Mouse (Mus musculus): ENCODE measurements at regions not wholly inside any gene's neighbourhood (a gene's known extent, or its start where the extent isn't known, plus 50 kb on each side); places are given as distances from the start of the nearest gene placed in this dataset.

GRCm38 (mm10) chr10:110857320-110858097, 62.1 kb upstream of the Csrp2 start:
- TF ChIP-seq CTCF (IDR thresholded peaks at IDR 0.05; ENCODE audit: low read depth) (no peak), EP300 (optimal IDR thresholded peaks at IDR 0.05) (no peak)
